Mouse (Mus musculus) limb, embryonic 14.5 days (tissue): ENCODE measurements at regions not wholly inside any gene's neighbourhood (a gene's known extent, or its start where the extent isn't known, plus 50 kb on each side); places are given as distances from the start of the nearest gene placed in this dataset.

Source experiments
- ATAC-seq: fragments of 200-750 bp; cut with Nextera tagmentation; 2 replicates; pipeline ENCODE4 v1.8.0; 2017; ENCODE audit warnings: low read depth, moderate number of reproducible peaks, moderate TSS enrichment; ENCODE audit not compliant: low FRiP score
- DNase-seq: peaks from one replicate; pipeline ENCODE4 v3.0.0-alpha.2; 2015; ENCODE audit warnings: low spot score
- H3K27ac ChIP-seq: fragments of 300-500 bp; sonication (generic); replicated peaks from 2 replicates; pipeline ENCODE4 v1.5.1; 2014; ENCODE audit warnings: low read depth, mild to moderate bottlenecking, low read length, moderate library complexity, mixed read lengths
- H3K27me3 ChIP-seq: fragments of 300-500 bp; sonication (generic); 2 replicates; pipeline ENCODE4 v1.6.1; 2014; ENCODE audit warnings: low read length, mixed read lengths; ENCODE audit not compliant: control insufficient read depth, insufficient read depth
- H3K36me3 ChIP-seq: fragments of 300-500 bp; sonication (generic); 2 replicates; pipeline ENCODE4 v1.6.1; 2014; ENCODE audit warnings: mild to moderate bottlenecking, low read length, moderate library complexity, mixed read lengths; ENCODE audit not compliant: control insufficient read depth, insufficient read depth
- H3K4me1 ChIP-seq: fragments of 300-500 bp; sonication (generic); 2 replicates; pipeline ENCODE4 v1.6.1; 2014; ENCODE audit warnings: antibody characterized with exemption, low read length, mixed read lengths; ENCODE audit not compliant: control insufficient read depth, insufficient read depth
- H3K4me2 ChIP-seq: fragments of 300-500 bp; sonication (generic); replicated peaks from 2 replicates; pipeline ENCODE4 v1.6.1; 2014; ENCODE audit warnings: low read depth, mild to moderate bottlenecking, low read length, moderate library complexity; ENCODE audit not compliant: severe bottlenecking
- H3K4me3 ChIP-seq: fragments of 300-500 bp; sonication (generic); replicated peaks from 2 replicates; pipeline ENCODE4 v1.5.1; 2014; ENCODE audit warnings: low read length
- H3K9ac ChIP-seq: fragments of 300-500 bp; sonication (generic); 2 replicates; pipeline ENCODE4 v1.6.1; 2014; ENCODE audit warnings: mild to moderate bottlenecking, low read depth, low read length, moderate library complexity; ENCODE audit not compliant: severe bottlenecking
- H3K9me3 ChIP-seq: fragments of 300-500 bp; sonication (generic); 2 replicates; pipeline ENCODE4 v1.6.1; 2016; ENCODE audit warnings: low read length; ENCODE audit not compliant: control insufficient read depth
- POLR2A ChIP-seq: fragments of 200-500 bp; IDR thresholded peaks from 2 replicates; pipeline ENCODE4 v1.8.0; 2012; ENCODE audit warnings: inconsistent platforms, mild to moderate bottlenecking, moderate library complexity, borderline replicate concordance; ENCODE audit not compliant: insufficient read depth, insufficient read length; ENCODE audit errors: extremely low read depth
- WGBS: fragments of 180-500 bp; shearing (Covaris S2); extraction: QIAGEN DNeasy Blood & Tissue Kit; methylation state at CpG from one replicate; pipeline ENCODE4 v1.1.7; 2014; 5-methylcytosine and 5-hydroxymethylcytosine counted together

DNA sequence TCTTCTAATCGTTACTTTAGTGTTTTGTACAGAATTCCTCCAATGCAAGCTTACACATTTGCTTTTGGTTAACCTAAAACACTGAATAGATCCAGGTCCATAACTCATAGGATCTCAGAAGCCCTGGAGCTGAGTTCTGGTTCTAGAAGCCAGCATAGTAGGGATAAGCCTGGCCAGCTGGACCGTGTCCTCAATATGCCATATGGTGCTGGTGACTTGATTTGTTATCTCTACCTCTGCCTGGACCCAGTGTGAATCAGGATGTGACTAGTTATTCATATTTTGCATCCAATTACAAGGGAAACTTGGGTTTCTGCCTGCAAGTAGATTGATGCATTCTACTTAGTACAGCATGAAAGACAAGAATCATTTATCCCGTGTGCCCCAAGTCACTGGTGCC is 341.7 kb upstream of the Mgat4c start:
- Histone ChIP-seq H3K9ac (no peak overlapping the region), H3K4me1 (no peaks in the 10 kb centered on the region), H3K27me3 (no peaks in the 10 kb centered on the region), H3K4me3 (no peak overlapping the region), H3K9me3 (no peaks in the 10 kb centered on the region), H3K4me2 (no peak overlapping the region), H3K36me3 (no peaks in the 10 kb centered on the region), H3K27ac (no peak overlapping the region)
- 59% methylated on average over 3 of the region's 3 CpGs for WGBS
- TF ChIP-seq POLR2A: no peak
- DNase-seq (no peak), ATAC-seq (no peak)

DNA sequence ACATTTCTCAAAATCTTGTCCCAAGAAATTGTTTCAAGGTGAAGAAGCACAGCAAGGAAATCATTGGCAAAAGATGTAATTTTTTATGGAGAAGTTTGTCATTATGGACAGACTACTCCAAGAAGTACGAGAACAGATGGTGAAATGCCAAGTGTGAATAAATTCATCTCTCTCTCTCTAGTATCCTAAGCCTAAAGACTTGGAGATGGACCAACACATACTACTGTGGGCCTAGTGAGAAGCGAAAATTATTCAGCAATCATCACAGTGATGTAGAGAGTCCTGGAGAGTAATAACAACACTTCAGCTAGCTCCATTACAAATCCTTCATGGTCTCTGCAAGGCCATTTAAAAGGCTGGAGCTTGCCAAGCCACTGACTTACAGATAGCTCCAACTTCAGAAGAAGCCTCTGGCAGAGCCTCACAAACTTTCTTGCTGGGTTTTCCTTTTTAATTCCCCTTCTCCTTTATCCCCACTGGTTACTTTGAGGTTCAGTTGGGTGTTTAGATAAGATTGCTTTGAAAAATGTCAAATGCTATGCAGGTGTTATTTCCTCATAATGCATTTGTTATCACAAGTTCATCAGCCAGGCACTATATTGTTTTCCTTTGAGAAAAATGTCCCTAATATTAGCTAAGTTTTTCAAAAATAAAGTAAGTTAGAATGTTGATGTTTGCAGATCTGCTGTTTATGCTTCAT is 330.9 kb upstream of the Mgat4c start:
- 76% methylated on average over 2 of the region's 2 CpGs for WGBS
- no peak overlapping the region for H3K4me2 ChIP-seq
- DNase-seq (no peak), ATAC-seq (no peak)
- H3K9me3 ChIP-seq: no peaks in the 10 kb centered on the region
- no peak overlapping the region for H3K27ac ChIP-seq
- no peaks in the 10 kb centered on the region for H3K27me3 ChIP-seq
- no peak for TF ChIP-seq POLR2A
- no peaks in the 10 kb centered on the region for H3K36me3 ChIP-seq
- no peak overlapping the region for H3K4me3 ChIP-seq
- H3K4me1 ChIP-seq: no peaks in the 10 kb centered on the region
- no peak overlapping the region for H3K9ac ChIP-seq

GRCm38 (mm10) chr10:101373850-101374581 is 307.3 kb upstream of the Mgat4c start:
- 57% methylated on average over 9 of the region's 9 CpGs for WGBS
- TF ChIP-seq POLR2A: no peak
- Histone ChIP-seq H3K4me1 (no peaks in the 10 kb centered on the region), H3K4me2 (no peak overlapping the region), H3K4me3 (no peak overlapping the region), H3K9me3 (no peaks in the 10 kb centered on the region), H3K36me3 (no peaks in the 10 kb centered on the region), H3K27me3 (no peaks in the 10 kb centered on the region), H3K9ac (no peak overlapping the region), H3K27ac (no peak overlapping the region)
- ATAC-seq (no peak), DNase-seq (no peak)

GRCm38 (mm10) chr10:101393416-101393815 is 287.9 kb upstream of the Mgat4c start:
- Histone ChIP-seq H3K36me3 (no peaks in the 10 kb centered on the region), H3K9ac (no peak overlapping the region), H3K27me3 (no peaks in the 10 kb centered on the region), H3K27ac (no peak overlapping the region), H3K9me3 (no peaks in the 10 kb centered on the region), H3K4me1 (no peaks in the 10 kb centered on the region), H3K4me2 (no peak overlapping the region), H3K4me3 (no peak overlapping the region)
- ATAC-seq (no peak), DNase-seq (no peak)
- 83% methylated on average over 2 of the region's 2 CpGs for WGBS
- no peak for TF ChIP-seq POLR2A

DNA sequence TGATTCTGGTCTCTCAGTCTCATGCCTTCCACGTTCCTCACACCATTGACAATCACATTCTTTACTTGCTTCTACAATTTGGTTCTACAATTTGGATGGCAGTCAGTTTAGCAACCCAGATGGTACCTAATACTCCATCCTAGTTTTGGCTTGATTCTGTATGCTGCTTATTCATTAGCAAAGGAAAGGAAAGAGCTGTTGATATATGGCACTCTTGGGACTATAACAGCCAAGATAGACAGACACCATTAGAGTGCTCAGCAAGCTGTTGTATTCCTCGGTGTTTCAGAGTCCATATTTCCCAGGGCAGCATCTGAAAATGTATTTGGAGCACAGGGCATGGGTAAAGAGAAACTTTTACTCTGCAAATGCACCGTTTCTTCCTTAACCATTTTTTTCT is 282.1 kb upstream of the Mgat4c start:
- no peak overlapping the region for H3K4me2 ChIP-seq
- no peaks in the 10 kb centered on the region for H3K27me3 ChIP-seq
- DNase-seq (no peak), ATAC-seq (no peak)
- no peak for TF ChIP-seq POLR2A
- no peak overlapping the region for H3K27ac ChIP-seq
- H3K4me1 ChIP-seq: no peaks in the 10 kb centered on the region
- H3K4me3 ChIP-seq: no peak overlapping the region
- H3K9ac ChIP-seq: no peak overlapping the region
- WGBS: 61% methylated on average over 3 of the region's 3 CpGs
- no peaks in the 10 kb centered on the region for H3K9me3 ChIP-seq
- no peaks in the 10 kb centered on the region for H3K36me3 ChIP-seq
